Mouse (Mus musculus): ENCODE measurements at regions not wholly inside any gene's neighbourhood (a gene's known extent, or its start where the extent isn't known, plus 50 kb on each side); places are given as distances from the start of the nearest gene placed in this dataset.

- no peaks in the 10 kb centered on the region for H3K36me3 ChIP-seq (replicated peaks; ENCODE audit: control insufficient read depth, insufficient read depth, low read length)
- WGBS, result 77% methylated on average over 3 of the region's 3 CpGs
- no peaks in the 10 kb centered on the region for H3K9me3 ChIP-seq (replicated peaks; ENCODE audit: control insufficient read depth, low read length)
- no peaks in the 10 kb centered on the region for H3K4me1 ChIP-seq (ENCODE audit: control insufficient read depth, insufficient read depth)
- no peak for ATAC-seq (ENCODE audit: insufficient read depth, low read depth)
- no peak overlapping the region for H3K9ac ChIP-seq (replicated peaks; ENCODE audit: low read depth, low read length)
- no peaks in the 10 kb centered on the region for H3K27me3 ChIP-seq (ENCODE audit: control insufficient read depth, insufficient read depth, low read length)
- no peak overlapping the region for H3K4me2 ChIP-seq (ENCODE audit: low read depth, low read length)
- no peak overlapping the region for H3K27ac ChIP-seq (ENCODE audit: low read depth)
- TF ChIP-seq EP300 (IDR thresholded peaks at IDR 0.05; ENCODE audit: low read depth), result no peak
- TF ChIP-seq CTCF (IDR thresholded peaks at IDR 0.05; ENCODE audit: low read depth), result no peak
- no peak for DNase-seq (ENCODE audit: low spot score)
- H3K4me3 ChIP-seq (ENCODE audit: low read depth, low read length), result no peak overlapping the region
Measured at GRCm38 (mm10) chr16:76181596-76181995, 159.5 kb upstream of the Samsn1 start.

DNA sequence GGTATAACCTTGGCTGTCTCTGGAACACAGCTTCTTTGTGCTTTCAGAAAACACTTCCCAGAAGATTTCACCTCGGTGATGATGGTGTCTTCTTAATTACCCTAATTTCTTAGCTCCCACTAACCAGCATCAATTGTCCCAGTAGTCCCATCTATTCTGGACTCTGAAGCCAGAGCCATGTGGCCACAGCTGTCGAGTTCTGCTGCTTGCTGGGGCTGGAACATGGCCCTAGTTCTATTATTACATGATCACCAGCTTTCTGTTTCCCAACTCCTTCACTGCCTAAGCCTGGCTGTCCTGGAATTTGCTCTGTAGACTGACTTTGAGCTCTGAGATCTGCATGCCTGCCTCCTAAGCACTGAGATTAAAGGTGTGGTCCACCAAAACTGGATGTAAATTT is 145.6 kb upstream of the Samsn1 start:
- Histone ChIP-seq H3K27ac (ENCODE audit: low read depth) (no peak overlapping the region), H3K4me1 (ENCODE audit: control insufficient read depth, insufficient read depth) (no peaks in the 10 kb centered on the region), H3K27me3 (ENCODE audit: control insufficient read depth, insufficient read depth, low read length) (no peaks in the 10 kb centered on the region), H3K4me3 (ENCODE audit: low read depth, low read length) (no peak overlapping the region), H3K4me2 (ENCODE audit: low read depth, low read length) (no peak overlapping the region), H3K9me3 (replicated peaks; ENCODE audit: control insufficient read depth, low read length) (no peaks in the 10 kb centered on the region), H3K36me3 (replicated peaks; ENCODE audit: control insufficient read depth, insufficient read depth, low read length) (no peaks in the 10 kb centered on the region), H3K9ac (replicated peaks; ENCODE audit: low read depth, low read length) (no peak overlapping the region)
- no peak for ATAC-seq (ENCODE audit: insufficient read depth, low read depth)
- TF ChIP-seq CTCF (IDR thresholded peaks at IDR 0.05; ENCODE audit: low read depth), result no peak
- no peak for TF ChIP-seq EP300 (IDR thresholded peaks at IDR 0.05; ENCODE audit: low read depth)
- no peak for DNase-seq (ENCODE audit: low spot score)
- 52% methylated on average over 2 of the region's 2 CpGs for WGBS

DNA sequence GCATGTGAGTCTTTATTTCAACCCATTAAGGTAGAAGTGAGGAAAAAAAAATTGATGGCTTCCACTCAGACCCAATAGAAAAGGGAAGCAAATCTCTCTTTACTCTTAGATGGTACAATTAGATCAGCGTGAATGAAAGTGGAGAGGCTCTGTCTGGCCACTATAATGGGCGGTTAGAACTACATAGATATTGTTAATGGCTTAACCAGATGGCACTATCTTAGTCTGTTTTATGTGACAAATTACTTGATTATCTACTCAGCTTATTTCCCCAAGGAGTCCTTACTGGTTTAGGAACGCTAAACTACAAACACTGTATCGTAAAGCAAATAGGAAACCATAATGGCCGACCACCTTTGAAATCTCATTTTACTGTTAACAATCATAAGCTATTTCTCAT is 138.8 kb upstream of the Samsn1 start:
- ATAC-seq (ENCODE audit: insufficient read depth, low read depth) (no peak), DNase-seq (ENCODE audit: low spot score) (no peak)
- Histone ChIP-seq H3K4me3 (ENCODE audit: low read depth, low read length) (no peak overlapping the region), H3K27ac (ENCODE audit: low read depth) (no peak overlapping the region), H3K36me3 (replicated peaks; ENCODE audit: control insufficient read depth, insufficient read depth, low read length) (no peaks in the 10 kb centered on the region), H3K9me3 (replicated peaks; ENCODE audit: control insufficient read depth, low read length) (no peaks in the 10 kb centered on the region), H3K27me3 (ENCODE audit: control insufficient read depth, insufficient read depth, low read length) (no peaks in the 10 kb centered on the region), H3K4me2 (ENCODE audit: low read depth, low read length) (no peak overlapping the region), H3K9ac (replicated peaks; ENCODE audit: low read depth, low read length) (no peak overlapping the region), H3K4me1 (ENCODE audit: control insufficient read depth, insufficient read depth) (no peaks in the 10 kb centered on the region)
- WGBS, result 84% methylated on average over 5 of the region's 5 CpGs
- no peak for TF ChIP-seq CTCF (IDR thresholded peaks at IDR 0.05; ENCODE audit: low read depth)

DNA sequence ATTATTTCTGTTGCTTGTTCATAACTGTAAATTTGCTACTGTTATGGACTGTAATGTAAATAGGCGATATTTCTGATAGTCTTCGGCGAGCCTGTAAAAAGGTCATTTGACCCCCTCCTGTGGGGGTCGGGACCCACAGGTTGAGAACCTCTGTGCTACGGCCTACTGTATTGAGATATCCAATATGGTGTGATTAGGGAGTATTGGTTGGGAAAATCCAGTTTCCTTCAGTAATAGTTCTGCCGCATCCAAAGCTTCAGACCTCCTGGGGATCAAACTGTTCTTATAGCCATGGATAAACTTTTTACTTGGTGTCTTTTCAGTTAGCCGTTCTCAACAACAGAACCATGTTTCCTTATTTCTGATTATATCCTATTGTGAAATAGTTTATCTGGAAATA is 136.5 kb upstream of the Samsn1 start:
- Histone ChIP-seq H3K9ac (replicated peaks; ENCODE audit: low read depth, low read length) (no peak overlapping the region), H3K27ac (ENCODE audit: low read depth) (no peak overlapping the region), H3K9me3 (replicated peaks; ENCODE audit: control insufficient read depth, low read length) (no peaks in the 10 kb centered on the region), H3K36me3 (replicated peaks; ENCODE audit: control insufficient read depth, insufficient read depth, low read length) (no peaks in the 10 kb centered on the region), H3K4me1 (ENCODE audit: control insufficient read depth, insufficient read depth) (no peaks in the 10 kb centered on the region), H3K4me3 (ENCODE audit: low read depth, low read length) (no peak overlapping the region), H3K4me2 (ENCODE audit: low read depth, low read length) (no peak overlapping the region), H3K27me3 (ENCODE audit: control insufficient read depth, insufficient read depth, low read length) (no peaks in the 10 kb centered on the region)
- ATAC-seq (ENCODE audit: insufficient read depth, low read depth) (no peak), DNase-seq (ENCODE audit: low spot score) (no peak)
- no peak for TF ChIP-seq EP300 (IDR thresholded peaks at IDR 0.05; ENCODE audit: low read depth)
- TF ChIP-seq CTCF (IDR thresholded peaks at IDR 0.05; ENCODE audit: low read depth), result no peak
- WGBS, result 93% methylated on average over 7 of the region's 7 CpGs

GRCm38 (mm10) chr16:76153766-76154525 is 131.9 kb upstream of the Samsn1 start:
- Histone ChIP-seq H3K27ac (ENCODE audit: low read depth) (no peak overlapping the region), H3K27me3 (ENCODE audit: control insufficient read depth, insufficient read depth, low read length) (no peaks in the 10 kb centered on the region), H3K4me2 (ENCODE audit: low read depth, low read length) (no peak overlapping the region), H3K36me3 (replicated peaks; ENCODE audit: control insufficient read depth, insufficient read depth, low read length) (no peaks in the 10 kb centered on the region), H3K4me3 (ENCODE audit: low read depth, low read length) (no peak overlapping the region), H3K9ac (replicated peaks; ENCODE audit: low read depth, low read length) (no peak overlapping the region), H3K4me1 (ENCODE audit: control insufficient read depth, insufficient read depth) (no peaks in the 10 kb centered on the region), H3K9me3 (replicated peaks; ENCODE audit: control insufficient read depth, low read length) (no peaks in the 10 kb centered on the region)
- ATAC-seq (ENCODE audit: insufficient read depth, low read depth) (no peak), DNase-seq (ENCODE audit: low spot score) (no peak)
- TF ChIP-seq EP300 (IDR thresholded peaks at IDR 0.05; ENCODE audit: low read depth), result no peak
- no peak for TF ChIP-seq CTCF (IDR thresholded peaks at IDR 0.05; ENCODE audit: low read depth)
- 75% methylated on average over 12 of the region's 12 CpGs for WGBS

DNA sequence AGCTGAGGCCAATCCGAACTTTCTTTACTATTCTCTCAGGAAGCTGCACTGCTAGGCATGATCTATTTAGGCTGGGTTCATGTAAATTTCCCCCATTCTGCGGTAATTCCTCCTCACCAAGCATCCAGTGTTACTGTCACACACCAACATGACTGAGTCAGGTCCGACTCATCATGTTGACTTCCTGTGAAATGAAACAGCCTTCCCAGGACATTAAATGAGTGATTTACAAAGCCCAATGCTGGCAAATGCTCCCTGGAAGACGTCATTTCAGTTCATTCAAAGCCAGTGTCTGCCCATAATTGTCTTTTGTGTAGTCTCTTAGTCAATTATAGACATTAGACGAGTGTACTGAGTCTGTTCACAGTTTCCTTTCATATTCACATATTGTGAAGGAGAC is 127.5 kb upstream of the Samsn1 start:
- no peak overlapping the region for H3K9ac ChIP-seq (replicated peaks; ENCODE audit: low read depth, low read length)
- TF ChIP-seq EP300 (IDR thresholded peaks at IDR 0.05; ENCODE audit: low read depth) (no peak), CTCF (IDR thresholded peaks at IDR 0.05; ENCODE audit: low read depth) (no peak)
- H3K27ac ChIP-seq (ENCODE audit: low read depth), result no peak overlapping the region
- ATAC-seq (ENCODE audit: insufficient read depth, low read depth), result no peak
- no peaks in the 10 kb centered on the region for H3K36me3 ChIP-seq (replicated peaks; ENCODE audit: control insufficient read depth, insufficient read depth, low read length)
- no peak for DNase-seq (ENCODE audit: low spot score)
- WGBS, result 69% methylated on average over 5 of the region's 5 CpGs
- no peaks in the 10 kb centered on the region for H3K9me3 ChIP-seq (replicated peaks; ENCODE audit: control insufficient read depth, low read length)
- no peak overlapping the region for H3K4me3 ChIP-seq (ENCODE audit: low read depth, low read length)
- H3K27me3 ChIP-seq (ENCODE audit: control insufficient read depth, insufficient read depth, low read length), result no peaks in the 10 kb centered on the region
- no peak overlapping the region for H3K4me2 ChIP-seq (ENCODE audit: low read depth, low read length)
- H3K4me1 ChIP-seq (ENCODE audit: control insufficient read depth, insufficient read depth), result no peaks in the 10 kb centered on the region

Measured in heart, postnatal 0 days (tissue).